ENCODE assay signal across 20 mouse cellular contexts in genomic region chr9:58595313-58595712, GRCm38 (mm10). TPM values are rescaled to one million over a fixed set of nuclear protein-coding genes. Genes with fewer than 3 reads are reported as not detected.
DNase-seq lines count a peak whose midpoint lies in the region; ATAC-seq and TF ChIP-seq lines count a peak whose summit lies in the region.
"Had no signal": no experiment of that assay in that cellular context is flagged by ENCODE, and none has a peak within 500 bp of the region (broad histone marks: within the 10 kb centered on the region; RNA-seq: fewer than 3 reads in every experiment).

No protein-coding gene starts in this region.

- WGBS in heart, postnatal 0 days, result 93% methylated on average over 1 of the region's 1 CpGs
- 94% methylated on average over 1 of the region's 1 CpGs for WGBS in heart, embryonic 10.5 days

- no peak for TF ChIP-seq POLR2A in MEL (IDR thresholded peaks at IDR 0.05; ENCODE audit: control insufficient read depth in 1 of 2, insufficient read depth in 1 of 2, low read depth in 1 of 2, low read length in 2 of 2, poor library complexity in 1 of 2)

- TF ChIP-seq CTCF in heart, postnatal 0 days (IDR thresholded peaks at IDR 0.05; ENCODE audit: low read depth), result peak; percentile 15; the same call in 1 of the 2 replicates
- TF ChIP-seq CTCF in left cerebral cortex, adult 2 months (IDR thresholded peaks at IDR 0.05), result peak; percentile 42
- TF ChIP-seq CTCF in MEL (IDR thresholded peaks at IDR 0.05 in 2 of 3, conservative IDR thresholded peaks at IDR 0.05 in 1 of 3; ENCODE audit: control insufficient read depth in 1 of 3, insufficient read depth in 1 of 3, low read depth in 2 of 3, low read length in 3 of 3, poor library complexity in 1 of 3, severe bottlenecking in 1 of 3), result peak in 1 of 3 experiments; percentile 7; a peak in 1 of 6 replicates

- peaks cover 32% of the 10 kb centered on the region for H3K79me2 ChIP-seq in MEL (ENCODE audit: control insufficient read depth, insufficient read depth, low read length, poor library complexity)

- no peaks in the 10 kb centered on the region for H3K36me3 ChIP-seq in heart, postnatal 0 days (replicated peaks; ENCODE audit: control insufficient read depth, insufficient read depth, low read length)
- no peaks in the 10 kb centered on the region for H3K36me3 ChIP-seq in heart, embryonic 10.5 days
- peaks cover 9 to 13% of the 10 kb centered on the region in 2 experiments for H3K36me3 ChIP-seq in MEL (ENCODE audit: control insufficient read depth in 1 of 2, insufficient read depth in 2 of 2, low read length in 2 of 2)
- H3K36me3 ChIP-seq: embryonic facial prominence, embryonic 13.5 days; forebrain, embryonic 12.5 days; heart, embryonic 15.5 days; hindbrain, embryonic 15.5 days had no signal

- no peaks in the 10 kb centered on the region for H3K9me3 ChIP-seq in heart, postnatal 0 days (replicated peaks; ENCODE audit: control insufficient read depth, low read length)
- no peaks in the 10 kb centered on the region for H3K9me3 ChIP-seq in heart, embryonic 10.5 days
- H3K9me3 ChIP-seq in MEL (replicated peaks; ENCODE audit: insufficient read depth, low read length), result no peaks in the 10 kb centered on the region
- H3K9me3 ChIP-seq: embryonic facial prominence, embryonic 13.5 days; forebrain, embryonic 12.5 days; G1E; heart, embryonic 15.5 days; hindbrain, embryonic 15.5 days had no signal

- TF ChIP-seq EP300 in heart, postnatal 0 days (IDR thresholded peaks at IDR 0.05; ENCODE audit: low read depth), result no peak
- TF ChIP-seq EP300 in MEL (IDR thresholded peaks at IDR 0.05; ENCODE audit: low read depth in 1 of 2, low read length in 2 of 2), result no peak

- peaks cover 14% of the 10 kb centered on the region; the same call in 1 of the 2 replicates for H3K4me1 ChIP-seq in heart, postnatal 0 days (ENCODE audit: control insufficient read depth, insufficient read depth)
- H3K4me1 ChIP-seq in heart, embryonic 10.5 days, result 0 out of 2 replicates have a peak, but pooled peaks cover 4% of the 10 kb centered on the region
- H3K4me1 ChIP-seq in MEL (ENCODE audit: control insufficient read depth in 1 of 2, insufficient read depth in 2 of 2, low read length in 2 of 2), result peaks cover 0 to 8% of the 10 kb centered on the region in 2 experiments; a peak in 2 of 4 replicates
- H3K4me1 ChIP-seq: forebrain, embryonic 12.5 days had no signal

- TF ChIP-seq RAD21 in MEL (IDR thresholded peaks at IDR 0.05; ENCODE audit: low read depth, low read length), result peak; percentile 12; the same call in 1 of the 2 replicates

- no peak overlapping the region for H3K27ac ChIP-seq in heart, postnatal 0 days (ENCODE audit: low read depth)
- H3K27ac ChIP-seq in heart, embryonic 10.5 days, result no peak overlapping the region
- H3K27ac ChIP-seq in left cerebral cortex, adult 2 months, result no peak overlapping the region
- no peak overlapping the region for H3K27ac ChIP-seq in MEL (ENCODE audit: control insufficient read depth, low read depth, low read length)
- H3K27ac ChIP-seq: embryonic facial prominence, embryonic 13.5 days; forebrain, embryonic 12.5 days; heart, embryonic 15.5 days; hindbrain, embryonic 15.5 days had no signal

- DNase-seq in heart, postnatal 0 days (ENCODE audit: low spot score), result no peak
- DNase-seq in heart, embryonic 10.5 days (ENCODE audit: low spot score), result no peak
- DNase-seq in left cerebral cortex, adult 2 months (ENCODE audit: extremely low spot score in 1 of 2, low spot score in 2 of 2), result no peak
- no peak for DNase-seq in left cerebral cortex, adult 8-10 months (ENCODE audit: low spot score in 2 of 2)
- no peak for DNase-seq in MEL (ENCODE audit: low read depth, low spot score)
- no peak for DNase-seq in testis, postnatal 10 days (ENCODE audit: low spot score)
- DNase-seq: adrenal gland, postnatal 14 days; cerebellum, adult 11-12 months; cerebellum, adult 9-11 months; cerebellum, postnatal 36 days; gastrocnemius, postnatal 25 days had no signal

- no peak for ATAC-seq in heart, postnatal 0 days (ENCODE audit: insufficient read depth, low read depth)
- ATAC-seq: activated CD4-positive, CD25-positive, alpha-beta regulatory T cell, adult 4 months; forebrain, embryonic 16.5 days; inflammation-experienced regulatory T-cells, adult 6 months had no signal

- H3K4me3 ChIP-seq in heart, postnatal 0 days (ENCODE audit: low read depth, low read length), result no peak overlapping the region
- H3K4me3 ChIP-seq in heart, embryonic 10.5 days, result no peak overlapping the region
- H3K4me3 ChIP-seq in left cerebral cortex, adult 2 months, result no peak overlapping the region
- H3K4me3 ChIP-seq in MEL (ENCODE audit: control insufficient read depth in 1 of 2, insufficient read depth in 1 of 2, low read depth in 2 of 2, low read length in 2 of 2), result no peak overlapping the region
- H3K4me3 ChIP-seq: embryonic facial prominence, embryonic 13.5 days; forebrain, embryonic 12.5 days; heart, embryonic 15.5 days; hindbrain, embryonic 15.5 days had no signal

- intact Hi-C loops in left cerebral cortex, adult 2 months (cut with DNase I), result no loop called here

- no peaks in the 10 kb centered on the region for H3K27me3 ChIP-seq in heart, postnatal 0 days (ENCODE audit: control insufficient read depth, insufficient read depth, low read length)
- no peaks in the 10 kb centered on the region for H3K27me3 ChIP-seq in heart, embryonic 10.5 days (ENCODE audit: insufficient read depth, poor library complexity, severe bottlenecking)
- no peaks in the 10 kb centered on the region for H3K27me3 ChIP-seq in MEL (ENCODE audit: control insufficient read depth in 1 of 2, insufficient read depth in 2 of 2, low read length in 2 of 2)
- H3K27me3 ChIP-seq: embryonic facial prominence, embryonic 13.5 days; forebrain, embryonic 12.5 days; heart, embryonic 15.5 days; hindbrain, embryonic 15.5 days had no signal

- H3K4me2 ChIP-seq in heart, postnatal 0 days (ENCODE audit: low read depth, low read length), result no peak overlapping the region
- H3K4me2 ChIP-seq: embryonic facial prominence, embryonic 13.5 days; forebrain, embryonic 12.5 days; heart, embryonic 15.5 days; hindbrain, embryonic 15.5 days had no signal

- H3K9ac ChIP-seq in heart, postnatal 0 days (replicated peaks; ENCODE audit: low read depth, low read length), result no peak overlapping the region
- no peak overlapping the region for H3K9ac ChIP-seq in MEL (ENCODE audit: control insufficient read depth, low read depth, low read length, poor library complexity, severe bottlenecking)
- H3K9ac ChIP-seq: embryonic facial prominence, embryonic 13.5 days; forebrain, embryonic 12.5 days; heart, embryonic 15.5 days; hindbrain, embryonic 15.5 days had no signal

TF ChIP-seq in MEL, 35 proteins besides CTCF, POLR2A, EP300 and RAD21:
- TF ChIP-seq SMC3 (IDR thresholded peaks at IDR 0.05; ENCODE audit: low read depth, low read length) (peak; percentile 9; the same call in 1 of the 2 replicates), HCFC1 (IDR thresholded peaks at IDR 0.05; ENCODE audit: low read depth, low read length) (no peak)

RNA-seq across cellular contexts. Expression of gene Nptn, which starts 13.3 kb away (rescaled TPM):
- total RNA-seq in heart, postnatal 0 days (2014; rRNA removed; ENCODE audit: low replicate concordance), result 234 and 402 TPM in 2 replicates
- 96.5 and 101 TPM in 2 replicates for polyA plus RNA-seq in heart, postnatal 0 days (2015; fragmentation: Nextera tagmentation; extraction: Ambion mirVana)
- 88.3 and 103 TPM in 2 replicates for polyA plus RNA-seq in heart, embryonic 10.5 days (2016; fragmentation: Nextera tagmentation; extraction: Ambion mirVana)
- total RNA-seq in left cerebral cortex, adult 2 months (2021), result 100 to 1,000 TPM; 951 to 958 TPM
- 100 to 1,000 TPM; 856 to 995 (median 934) TPM for total RNA-seq in left cerebral cortex, adult 8-10 months (2022)
- total RNA-seq in MEL (2012; rRNA removed), result 69.1 and 71.4 TPM in 2 replicates
- polyA plus RNA-seq in MEL (2012; ENCODE audit: insufficient read depth in 1 of 2, insufficient read length in 2 of 2, low read depth in 1 of 2, low replicate concordance in 2 of 2, missing spikeins in 1 of 2), result 100 to 1,000 TPM in 1 of 2 experiments, not detected in 1; 199 TPM

RNA-seq across cellular contexts. Expression of gene Cd276, which starts 40.1 kb away (rescaled TPM):
- 14.2 and 27.6 TPM in 2 replicates for total RNA-seq in heart, postnatal 0 days (2014; rRNA removed; ENCODE audit: low replicate concordance)
- polyA plus RNA-seq in heart, postnatal 0 days (2015; fragmentation: Nextera tagmentation; extraction: Ambion mirVana), result 13.1 and 14.5 TPM in 2 replicates
- polyA plus RNA-seq in heart, embryonic 10.5 days (2016; fragmentation: Nextera tagmentation; extraction: Ambion mirVana), result 33.1 and 38.8 TPM in 2 replicates
- 1 to 10 TPM; 7.3 to 8.0 TPM for total RNA-seq in left cerebral cortex, adult 2 months (2021)
- 1 to 10 TPM; 7.8 to 9.5 (median 8.7) TPM for total RNA-seq in left cerebral cortex, adult 8-10 months (2022)
- 0.10 and 0.12 TPM in 2 replicates for total RNA-seq in MEL (2012; rRNA removed)
- polyA plus RNA-seq in MEL (2012; ENCODE audit: insufficient read depth in 1 of 2, insufficient read length in 2 of 2, low read depth in 1 of 2, low replicate concordance in 2 of 2, missing spikeins in 1 of 2), result 1 to 10 TPM in 1 of 2 experiments, not detected in 1; 3.6 TPM
- total RNA-seq: granulocyte monocyte progenitor cell, adult 5-6 weeks had no signal
- polyA plus RNA-seq: activated CD4-positive, CD25-positive, alpha-beta regulatory T cell, adult 4 months; inflammation-experienced regulatory T-cells, adult 6 months had no signal
